Mouse (Mus musculus): ENCODE results near the gene B3gnt2.

Gene B3gnt2

DNA sequence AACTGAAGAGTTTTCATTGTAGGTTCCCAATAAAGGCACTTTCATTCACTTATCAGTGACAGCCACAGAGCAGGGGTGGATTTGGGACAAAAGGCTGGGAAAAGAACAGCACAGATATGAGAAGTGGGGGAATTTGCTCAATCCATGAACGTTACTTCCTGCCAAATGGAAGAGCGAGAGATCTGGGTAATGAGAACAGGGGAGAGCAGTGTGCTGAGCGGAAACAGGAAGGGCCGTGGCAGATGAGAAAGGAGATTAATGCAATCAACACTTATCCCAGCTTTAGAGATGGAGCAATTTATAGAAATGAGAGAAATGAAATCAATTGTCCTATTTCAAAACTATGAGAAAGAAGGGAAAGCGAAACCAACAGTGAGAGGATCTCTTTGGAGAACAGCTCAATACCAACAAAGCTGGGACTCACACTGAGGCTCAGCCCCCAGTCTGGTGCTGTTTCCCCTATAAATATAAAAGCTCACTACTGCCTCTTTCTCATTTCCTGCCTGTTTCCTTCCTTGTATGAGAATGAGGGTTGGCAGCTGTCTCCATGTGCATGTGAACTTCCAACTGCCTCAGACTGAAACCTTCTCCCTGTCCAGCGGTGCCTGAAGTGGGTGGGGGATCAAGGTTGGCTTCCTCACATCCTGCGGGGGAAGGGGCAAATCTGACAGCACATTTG lies 11.0 kb upstream of the B3gnt2 start:
- no peak for DNase-seq (ENCODE audit: low spot score)

DNA sequence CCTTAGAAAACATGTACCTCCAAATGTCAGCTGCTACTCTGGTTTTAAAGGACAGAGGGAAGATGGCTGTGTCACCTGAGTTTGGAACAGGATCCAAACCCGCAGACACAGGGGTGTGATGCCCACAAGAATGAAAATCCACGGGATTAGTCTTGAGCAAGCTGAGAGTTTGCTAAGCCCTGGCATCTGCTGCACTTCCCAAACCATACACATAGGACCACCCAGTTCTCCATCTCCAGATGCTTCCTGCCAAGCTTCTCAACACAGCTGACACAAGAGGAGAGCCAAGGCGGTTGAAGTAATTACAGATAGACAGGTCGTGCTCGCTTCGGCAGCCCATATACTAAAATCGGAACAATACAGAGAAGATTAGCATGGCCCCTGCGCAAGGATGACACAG lies 7.8 kb upstream of the B3gnt2 start:
- no peak for DNase-seq (ENCODE audit: low spot score)

DNA sequence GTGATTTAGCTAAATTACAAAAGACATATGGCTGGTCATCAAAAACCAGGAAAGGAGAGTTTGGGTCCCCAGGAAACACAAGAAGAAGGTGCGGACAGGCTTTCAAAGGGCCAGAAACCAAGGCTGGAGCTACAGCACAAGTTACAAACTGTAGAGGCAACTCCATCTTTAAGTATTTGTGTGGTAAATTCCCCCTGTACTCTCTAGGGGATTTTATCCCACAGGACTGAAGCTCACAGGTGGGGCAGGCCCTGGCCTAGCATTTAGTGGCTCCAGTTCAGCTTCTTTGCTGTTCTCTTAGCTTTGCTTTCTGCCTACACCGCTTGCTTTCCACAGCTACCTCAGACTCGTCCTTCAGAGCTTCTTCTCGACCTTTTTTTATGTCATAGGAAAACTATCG lies 6.9 kb upstream of the B3gnt2 start:
- no peak for DNase-seq (ENCODE audit: low spot score)

DNA sequence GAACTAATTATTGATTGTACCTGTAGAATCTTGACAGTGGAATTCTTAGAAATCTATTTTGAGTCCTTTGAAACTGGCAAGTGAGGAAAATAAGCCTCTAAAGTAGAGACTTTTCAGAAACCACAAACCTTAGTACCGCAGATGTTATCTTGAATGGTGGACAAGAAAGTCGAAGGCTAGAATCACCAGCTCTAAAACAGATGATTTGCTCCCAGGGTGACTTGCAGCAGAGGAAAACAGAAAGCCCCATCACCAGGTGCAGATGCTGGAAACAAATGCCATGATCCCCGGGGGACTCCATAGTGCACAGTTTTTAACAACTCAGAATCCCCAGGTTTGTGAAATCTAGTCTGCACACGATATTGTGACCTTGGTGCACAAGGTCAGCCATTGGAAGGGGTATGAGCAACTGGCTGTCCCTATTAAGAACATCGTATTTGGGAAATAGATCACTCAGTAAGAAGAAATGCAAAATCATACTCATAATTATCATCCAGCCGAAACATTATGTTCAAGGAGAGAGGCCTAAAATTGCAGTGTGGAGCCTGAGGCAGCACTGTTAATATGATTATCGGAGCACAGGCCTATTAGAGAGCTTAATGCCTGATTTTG lies 5.0 kb upstream of the B3gnt2 start:
- no peak for DNase-seq (ENCODE audit: low spot score)

DNA sequence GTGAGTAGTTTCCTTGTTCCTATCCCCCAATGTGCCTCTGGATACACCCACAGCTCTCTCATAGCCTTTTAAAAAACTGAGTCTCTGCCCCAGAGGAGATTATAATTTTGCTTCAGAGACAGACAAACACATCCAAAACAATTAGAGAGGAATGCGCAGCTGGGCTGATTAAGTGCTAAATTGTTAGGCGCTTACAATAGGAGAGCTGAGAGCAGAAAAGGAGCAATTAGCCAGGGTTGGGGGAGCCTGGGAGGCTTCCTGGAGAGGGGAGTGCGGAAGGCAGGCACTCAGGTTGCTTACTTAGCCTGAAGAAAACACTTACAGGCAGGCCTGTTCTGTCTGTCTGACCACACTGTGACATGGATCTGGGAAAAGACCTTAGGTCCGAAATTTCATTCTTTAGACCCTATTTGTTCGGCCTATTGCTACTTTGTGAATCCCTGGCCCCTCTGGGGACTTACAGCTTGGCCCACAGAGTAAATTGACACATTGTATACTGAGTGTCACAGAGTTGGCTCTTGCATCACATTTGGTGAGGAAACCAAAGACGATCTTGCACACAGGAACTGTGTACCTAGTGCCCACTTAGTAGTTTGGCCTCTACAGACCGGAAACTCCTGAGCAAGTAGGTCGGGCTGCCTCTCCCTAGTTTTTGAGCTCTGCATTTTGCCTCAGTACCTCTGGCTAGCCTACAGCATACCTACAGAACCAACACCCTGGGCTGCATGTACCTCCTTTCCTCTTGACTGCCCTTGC lies 3.7 kb upstream of the B3gnt2 start:
- no peak for DNase-seq (ENCODE audit: low spot score)

DNA sequence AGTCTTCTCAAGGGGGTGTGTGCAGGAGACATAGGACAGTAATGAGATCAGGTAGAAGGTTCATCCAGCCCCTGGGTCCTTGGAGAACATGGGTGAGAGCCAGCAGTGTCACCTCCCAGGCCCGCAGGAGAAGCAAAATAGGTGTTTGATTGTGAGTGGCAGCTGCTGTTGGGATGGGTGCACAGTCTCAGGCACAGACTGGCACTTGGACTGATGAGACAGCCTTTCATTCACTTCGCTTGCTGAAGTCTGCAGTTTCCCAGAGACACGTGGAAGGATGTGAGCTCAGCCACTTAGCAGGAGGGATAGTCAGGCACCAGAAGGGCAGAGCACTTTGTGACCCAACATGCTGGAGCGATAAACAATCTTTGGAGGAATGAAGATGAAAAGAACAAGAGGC lies 2.8 kb upstream of the B3gnt2 start:
- no peak for DNase-seq (ENCODE audit: low spot score)

DNA sequence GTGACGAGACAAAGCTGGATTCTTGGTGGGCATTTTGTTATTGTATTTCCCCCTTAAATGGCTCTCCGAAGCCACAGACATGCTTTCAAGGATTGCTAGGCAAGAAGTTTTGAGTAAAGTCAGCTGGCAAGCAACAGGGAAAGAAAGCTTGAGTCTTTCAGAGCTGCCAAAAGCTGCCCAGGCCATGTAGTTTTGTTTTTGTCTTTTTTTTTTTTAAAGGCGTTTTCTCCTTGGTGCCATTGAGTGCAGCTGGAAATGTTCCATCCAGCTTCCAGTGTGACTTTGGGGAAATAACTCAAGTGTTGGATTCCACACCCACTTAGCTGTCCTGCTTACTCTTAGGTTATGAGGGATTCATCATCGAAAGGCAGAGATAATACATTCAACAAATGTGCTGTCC lies 554 bp upstream of the B3gnt2 start:
- no peak for DNase-seq (ENCODE audit: low spot score)

DNA sequence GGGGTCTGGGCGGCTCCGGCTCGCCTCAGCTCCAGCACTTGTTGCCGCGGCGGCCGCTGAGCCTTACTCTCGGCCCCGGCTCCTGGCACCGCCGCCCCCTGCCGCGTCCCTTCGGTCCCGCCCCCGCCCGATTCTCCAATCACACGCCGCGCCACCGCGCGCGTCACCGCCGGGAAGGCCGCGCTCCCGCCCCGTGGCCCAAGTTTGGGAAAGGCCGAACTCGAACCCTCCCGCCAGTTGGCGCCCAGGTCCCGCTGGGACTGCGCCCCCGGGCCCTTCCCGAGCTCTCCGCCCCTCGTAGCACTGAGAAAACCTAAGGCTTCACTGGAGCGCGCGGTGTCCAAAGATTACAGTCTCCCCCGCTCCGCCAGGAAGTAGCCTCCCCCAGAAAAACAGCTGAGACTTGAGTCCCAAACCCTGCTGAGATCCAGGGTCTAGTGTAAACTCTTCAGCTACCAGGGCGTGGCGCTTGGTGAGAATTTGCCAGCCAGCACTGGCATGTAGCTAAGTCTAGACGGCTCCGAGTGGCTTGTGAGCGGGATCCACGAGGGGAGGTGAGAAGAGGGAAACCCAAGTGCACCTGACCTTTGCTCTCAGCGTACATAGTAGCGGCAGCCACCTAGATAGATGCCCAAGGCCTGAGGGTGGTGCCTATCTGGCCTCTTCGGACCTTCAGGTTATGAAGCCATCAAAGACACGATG lies 977 bp downstream of the B3gnt2 start:
- DNase-seq (ENCODE audit: low spot score), result peak; percentile 79

DNA sequence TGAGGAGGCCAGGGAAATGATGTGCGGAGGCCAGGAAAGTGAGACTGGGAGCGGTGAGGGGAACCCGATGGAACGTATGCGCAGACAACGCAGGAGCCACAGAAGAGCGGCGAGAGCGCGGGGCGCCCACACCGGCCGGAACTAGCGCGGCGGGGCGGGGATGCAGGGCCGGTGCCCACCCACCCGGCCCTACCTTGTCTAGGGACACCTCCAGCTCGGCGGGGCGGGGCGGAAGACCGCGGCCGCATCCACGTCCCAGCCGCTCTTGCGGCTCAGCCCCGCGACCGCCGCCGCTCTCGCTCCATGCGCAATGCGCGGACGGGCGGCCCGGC lies 1.5 kb downstream of the B3gnt2 start:
- DNase-seq (ENCODE audit: low spot score), result no peak

DNA sequence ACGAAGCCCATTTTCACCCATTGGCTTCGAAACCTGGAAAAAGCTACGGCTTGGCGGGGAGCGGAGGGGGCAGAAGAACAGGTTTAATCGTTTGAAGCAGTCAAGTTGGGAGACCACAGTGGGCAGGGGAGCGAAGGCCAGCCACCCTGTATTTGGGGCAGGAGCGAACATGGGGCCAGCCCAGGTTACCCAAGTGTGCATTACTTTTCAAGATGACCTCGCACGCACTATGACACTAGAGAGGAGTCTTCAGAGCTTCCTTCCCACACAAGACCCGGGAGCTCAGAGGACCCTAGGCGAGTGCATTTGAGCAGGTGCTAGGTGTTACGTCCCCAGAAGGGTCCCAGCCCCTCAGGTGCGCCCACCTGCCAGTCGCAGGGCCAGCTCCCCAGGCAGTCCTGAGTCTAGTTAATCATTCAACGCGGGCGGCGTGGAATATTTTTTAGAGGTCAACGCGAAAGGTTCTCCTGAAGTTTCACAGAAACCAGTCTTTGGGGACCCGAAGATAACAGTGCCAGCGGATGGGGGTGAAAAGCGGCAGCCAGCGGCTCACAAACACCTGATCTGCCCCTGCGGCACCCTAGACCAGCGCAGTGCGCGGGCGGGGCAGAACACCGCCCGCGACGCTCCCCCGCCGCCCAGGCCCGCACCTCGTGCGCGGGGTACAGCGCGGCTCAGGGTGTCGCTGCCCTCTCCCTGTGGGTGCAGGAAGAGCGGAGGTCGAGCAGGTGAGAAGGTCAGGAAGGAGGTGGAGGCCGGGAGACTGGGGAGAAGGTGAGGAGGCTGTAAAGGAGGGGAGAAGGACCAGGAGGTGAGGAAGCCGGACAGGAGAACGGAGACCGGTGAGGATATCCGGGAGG lies 2.1 kb downstream of the B3gnt2 start:
- peak; percentile 33 for DNase-seq (ENCODE audit: low spot score)

DNA sequence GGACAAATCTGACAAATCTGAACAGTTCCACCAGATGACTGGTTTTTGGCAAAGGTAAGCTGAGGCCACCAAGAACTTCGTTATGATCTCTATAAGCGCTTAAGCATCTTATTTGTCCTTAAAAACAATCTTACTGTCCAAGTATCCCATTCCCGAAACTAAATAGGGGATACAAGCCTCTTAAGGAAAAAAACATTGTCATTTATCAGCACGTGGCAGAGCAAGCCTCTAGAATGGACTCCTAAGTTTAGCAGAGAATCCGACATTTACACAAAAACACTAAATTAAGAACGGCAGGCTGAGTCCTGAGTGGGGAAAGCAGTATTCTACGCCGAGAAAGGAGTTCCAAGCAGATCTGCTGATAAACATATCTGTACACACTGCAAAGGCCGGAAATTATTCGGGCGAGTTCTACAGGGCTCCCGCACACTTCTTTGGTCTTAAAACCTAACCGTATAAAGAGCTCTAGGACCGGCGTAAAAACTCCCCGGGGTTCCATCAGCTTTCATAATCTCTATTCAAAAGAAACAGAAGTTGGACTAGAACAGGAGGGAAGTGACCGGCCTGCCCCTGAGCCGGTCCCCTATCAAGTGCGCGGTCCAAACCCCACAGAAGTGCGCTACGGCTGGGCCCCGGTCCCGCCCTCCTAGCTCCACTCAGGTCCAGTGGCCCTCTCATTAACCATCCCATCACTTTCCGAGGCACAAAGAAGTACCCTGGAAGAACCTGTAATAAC lies 2.9 kb downstream of the B3gnt2 start:
- no peak for DNase-seq (ENCODE audit: low spot score)

DNA sequence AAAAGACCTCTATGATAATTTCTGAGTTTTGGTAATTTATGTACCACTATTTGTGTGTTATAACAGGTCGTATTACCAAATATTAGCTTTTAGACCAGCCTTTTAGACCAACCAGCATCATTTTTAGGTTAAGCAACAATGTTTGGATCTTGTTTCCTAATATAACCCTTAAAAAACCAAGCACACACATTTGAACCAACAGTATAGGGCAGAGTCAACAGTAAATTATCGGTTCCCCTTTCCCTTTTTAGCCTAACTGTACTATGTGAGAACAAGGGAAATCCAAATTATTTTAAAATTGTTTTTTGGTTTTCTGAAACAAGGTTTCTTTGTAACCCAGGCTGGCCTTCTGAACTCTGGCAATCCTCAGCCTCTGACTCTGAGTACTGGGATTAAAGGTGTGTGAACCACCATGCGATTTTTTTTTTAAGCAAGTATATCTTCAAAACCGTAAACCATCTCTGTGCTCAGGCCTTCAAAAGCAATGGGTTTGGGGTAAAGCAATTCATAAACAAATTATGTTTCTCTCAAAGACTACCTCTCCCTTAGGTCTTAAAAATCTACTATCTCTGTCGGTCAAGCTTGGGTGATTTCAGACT lies 3.6 kb downstream of the B3gnt2 start:
- no peak for DNase-seq (ENCODE audit: low spot score)

DNA sequence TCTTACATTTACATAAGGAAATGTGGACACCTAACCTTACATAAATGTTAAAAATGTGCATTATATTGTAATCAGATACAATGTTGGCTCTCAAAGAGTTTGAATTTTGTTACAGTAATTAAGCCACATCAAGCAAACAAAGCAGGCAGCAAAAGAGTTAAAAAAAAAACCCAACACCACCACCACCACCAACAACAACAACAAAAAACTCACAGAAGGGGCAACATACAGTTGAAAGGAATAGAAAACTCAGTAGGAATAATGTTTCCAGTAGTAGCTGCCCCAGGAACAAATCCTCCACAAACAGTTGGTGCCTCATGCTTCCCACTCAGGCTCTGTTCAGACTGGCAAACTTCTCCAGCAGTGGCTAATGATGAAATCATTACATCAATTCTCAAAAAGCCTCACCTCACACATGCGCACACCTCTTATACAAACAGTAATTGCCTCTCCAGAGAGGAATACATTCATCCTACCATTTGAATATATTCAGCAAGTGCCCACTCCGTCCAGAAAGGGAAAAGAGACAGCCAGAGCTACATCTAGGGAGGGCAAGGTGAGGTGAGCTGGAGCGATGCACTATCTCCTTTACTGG lies 4.3 kb downstream of the B3gnt2 start:
- DNase-seq (ENCODE audit: low spot score), result no peak

DNA sequence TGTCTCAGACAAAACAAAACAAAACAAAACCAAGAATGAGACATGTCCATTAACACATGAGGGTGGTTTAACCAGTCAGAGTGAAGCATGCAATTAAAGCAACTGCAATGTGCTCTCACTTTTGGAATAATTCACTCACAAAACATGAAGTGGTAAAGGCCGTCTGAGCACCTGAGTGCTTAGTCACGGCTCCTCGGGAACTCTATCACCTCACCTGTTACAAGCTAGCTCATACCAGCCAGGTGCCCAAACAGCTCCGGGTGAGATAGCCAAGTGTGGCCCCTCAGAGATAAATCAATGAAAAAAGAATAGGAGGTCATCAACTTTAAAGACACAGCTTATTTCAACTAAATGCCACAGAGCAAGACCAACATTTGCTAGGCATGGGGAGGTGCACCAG lies 6.2 kb downstream of the B3gnt2 start:
- DNase-seq (ENCODE audit: low spot score), result no peak

DNA sequence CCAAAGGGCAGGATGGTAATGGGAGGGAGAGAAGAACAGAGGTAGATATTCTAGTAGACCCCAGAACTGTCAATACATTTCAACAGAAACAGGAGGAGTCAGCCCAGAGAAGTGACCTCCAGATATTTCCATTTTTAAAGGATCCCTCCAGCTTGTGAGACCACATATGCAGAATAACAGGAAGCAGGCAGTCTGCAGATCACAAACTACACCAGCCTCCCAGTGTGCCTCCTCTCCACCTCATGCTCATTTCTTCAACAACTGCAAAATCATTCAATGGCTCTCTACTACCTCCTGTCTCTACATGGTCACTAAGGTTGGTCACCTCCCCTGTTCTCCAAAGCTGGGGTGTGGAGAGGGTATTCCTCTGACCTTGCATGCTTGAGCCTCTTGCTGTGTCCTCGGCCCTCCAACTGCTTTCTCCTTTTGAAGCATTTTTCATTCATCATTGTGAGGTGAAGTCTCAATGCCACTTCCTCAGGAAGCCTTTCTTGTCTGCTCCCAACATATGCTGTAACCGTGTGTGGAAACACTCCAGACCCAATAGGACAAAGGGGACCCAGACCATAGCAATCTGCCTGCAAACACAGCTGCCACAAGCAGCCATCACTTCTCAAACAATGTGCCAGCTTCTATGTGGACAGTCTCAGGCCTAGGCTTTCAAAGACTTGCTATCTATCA lies 7.1 kb downstream of the B3gnt2 start:
- DNase-seq (ENCODE audit: low spot score), result no peak

DNA sequence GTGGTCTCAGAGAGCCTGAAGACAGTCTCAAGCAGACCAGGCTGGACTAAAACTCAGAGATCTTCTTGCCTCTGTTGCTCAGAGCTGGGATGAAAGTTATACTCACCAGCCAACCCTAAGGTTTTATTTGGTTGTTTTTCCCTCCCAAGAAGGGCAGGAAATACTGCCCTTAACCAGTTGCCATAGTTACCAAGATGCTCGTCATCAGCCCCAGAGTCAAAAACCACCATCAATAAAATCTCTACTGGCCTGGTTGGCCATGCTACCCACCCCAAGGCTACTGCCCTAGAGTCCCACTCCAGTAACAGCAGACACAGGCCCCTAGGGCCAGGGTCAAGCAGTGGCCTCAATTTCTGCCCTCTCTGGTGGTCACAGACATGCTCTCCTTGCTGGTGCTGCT lies 8.3 kb downstream of the B3gnt2 start:
- no peak for DNase-seq (ENCODE audit: low spot score)

DNA sequence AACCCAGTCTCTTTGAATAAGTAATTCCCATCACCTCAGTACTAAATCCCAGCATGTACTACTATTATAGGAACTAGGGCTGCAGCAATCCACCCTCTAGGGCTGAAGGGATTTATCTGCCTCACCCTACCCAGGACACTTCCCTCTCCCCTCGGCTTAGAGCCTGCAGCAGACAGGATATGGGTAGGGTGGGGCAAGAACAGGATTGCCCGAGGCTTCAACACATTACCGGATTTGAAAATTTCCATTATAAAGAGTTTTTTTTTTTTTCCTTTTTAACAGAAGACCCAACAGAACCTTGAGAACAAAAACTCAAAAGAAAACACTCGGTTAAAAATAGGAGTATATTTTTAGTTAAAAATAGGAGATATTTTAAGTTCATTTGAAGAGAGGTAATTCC lies 9.3 kb downstream of the B3gnt2 start:
- no peak for DNase-seq (ENCODE audit: low spot score)

DNA sequence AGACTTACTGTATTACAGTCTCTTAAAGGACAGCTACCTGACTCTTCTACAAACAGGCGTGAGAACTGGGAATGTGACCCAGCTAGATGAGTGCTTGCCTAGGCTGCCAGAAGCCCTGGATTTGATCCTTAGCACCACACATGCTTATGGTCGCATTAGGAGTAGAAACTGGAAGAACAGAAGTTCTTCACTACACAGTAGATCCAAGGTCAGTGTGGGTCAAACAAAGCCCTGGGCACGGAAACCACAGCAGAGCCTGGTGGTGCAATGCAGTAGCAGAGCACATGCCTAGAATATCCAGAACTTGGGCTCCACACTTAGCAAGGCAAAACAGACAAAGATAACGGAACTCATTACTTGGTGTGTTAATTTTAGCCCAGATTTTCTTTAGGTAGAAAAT lies 10.7 kb downstream of the B3gnt2 start:
- DNase-seq (ENCODE audit: low spot score), result no peak

DNA sequence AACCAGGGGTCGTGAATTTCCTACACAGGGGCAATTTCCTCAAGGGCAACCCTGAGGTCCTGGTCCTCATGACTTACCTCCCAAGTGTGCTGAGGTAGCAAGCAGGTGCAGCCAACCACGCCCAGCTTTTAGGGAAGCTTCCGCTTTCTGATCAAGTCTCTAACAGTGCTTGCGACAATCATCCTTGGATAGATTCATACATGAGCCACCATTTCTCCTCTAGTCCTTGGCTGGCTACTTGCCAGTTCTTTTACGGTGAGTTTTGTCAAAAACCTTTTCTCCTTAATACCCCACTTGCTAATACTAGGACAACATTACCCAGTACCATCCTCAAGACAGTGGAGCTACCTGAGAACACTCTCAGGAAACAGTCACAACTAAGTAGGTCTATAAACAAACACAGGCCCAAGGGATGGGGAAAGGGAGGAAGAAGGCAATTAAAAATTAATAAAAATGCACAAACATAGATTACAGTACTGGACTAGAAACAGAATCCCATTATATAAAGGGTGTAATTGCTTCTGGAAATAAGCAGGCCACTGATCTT lies 12.0 kb downstream of the B3gnt2 start:
- DNase-seq (ENCODE audit: low spot score), result no peak

Measured in urinary bladder, postnatal 25 days (tissue).